Mouse (Mus musculus) hindbrain, embryonic 15.5 days (tissue): ENCODE results near the gene Slx4ip. TPM values are rescaled to one million over a fixed set of nuclear protein-coding genes. Genes with fewer than 3 reads are reported as not detected.

ENCODE experiments used
- ATAC-seq: fragments of 200-750 bp; cut with Nextera tagmentation; 2 replicates; pipeline ENCODE4 v1.8.0; 2017; ENCODE audit warnings: low read depth, moderate number of reproducible peaks, moderate TSS enrichment; ENCODE audit not compliant: low FRiP score
- H3K27ac ChIP-seq: fragments of 300-500 bp; sonication (generic); replicated peaks from 2 replicates; pipeline ENCODE4 v1.5.1; 2015; ENCODE audit warnings: mild to moderate bottlenecking, inconsistent platforms
- H3K27me3 ChIP-seq: fragments of 300-500 bp; sonication (generic); 2 replicates; pipeline ENCODE4 v1.6.1; 2015; ENCODE audit warnings: control low read depth, inconsistent platforms
- H3K36me3 ChIP-seq: fragments of 300-500 bp; sonication (generic); 2 replicates; pipeline ENCODE4 v1.6.1; 2015; ENCODE audit warnings: control low read depth, inconsistent platforms
- H3K4me1 ChIP-seq: fragments of 300-500 bp; sonication (generic); replicated peaks from 2 replicates; pipeline ENCODE4 v1.6.1; 2015; ENCODE audit warnings: control low read depth, inconsistent platforms
- H3K4me2 ChIP-seq: fragments of 300-500 bp; sonication (generic); 2 replicates; pipeline ENCODE4 v1.6.1; 2015; ENCODE audit warnings: moderate library complexity, mild to moderate bottlenecking, inconsistent platforms
- H3K4me3 ChIP-seq: fragments of 300-500 bp; sonication (generic); 2 replicates; pipeline ENCODE4 v1.5.1; 2015; ENCODE audit warnings: mild to moderate bottlenecking, inconsistent platforms
- H3K9ac ChIP-seq: fragments of 300-500 bp; sonication (generic); 2 replicates; pipeline ENCODE4 v1.6.1; 2015; ENCODE audit warnings: inconsistent platforms
- H3K9me3 ChIP-seq: fragments of 300-500 bp; sonication (generic); 2 replicates; pipeline ENCODE4 v1.6.1; 2016; ENCODE audit warnings: control low read depth, inconsistent platforms
- WGBS: fragments of 180-500 bp; shearing (Covaris S2); methylation state at CpG from one replicate; pipeline ENCODE4 v1.1.7; 2015; 5-methylcytosine and 5-hydroxymethylcytosine counted together
- polyA plus RNA-seq: library from polyadenylated mRNA; unstranded; fragments of >200 nt; fragmentation: Nextera tagmentation; extraction: Ambion mirVana; gene quantifications from 2 replicates; pipeline ENCODE4 v1.2.1, GENCODE M21; 2015

The Slx4ip gene
- polyA plus RNA-seq, 1 experiment from 2014 or later: 11.3 TPM

DNA sequence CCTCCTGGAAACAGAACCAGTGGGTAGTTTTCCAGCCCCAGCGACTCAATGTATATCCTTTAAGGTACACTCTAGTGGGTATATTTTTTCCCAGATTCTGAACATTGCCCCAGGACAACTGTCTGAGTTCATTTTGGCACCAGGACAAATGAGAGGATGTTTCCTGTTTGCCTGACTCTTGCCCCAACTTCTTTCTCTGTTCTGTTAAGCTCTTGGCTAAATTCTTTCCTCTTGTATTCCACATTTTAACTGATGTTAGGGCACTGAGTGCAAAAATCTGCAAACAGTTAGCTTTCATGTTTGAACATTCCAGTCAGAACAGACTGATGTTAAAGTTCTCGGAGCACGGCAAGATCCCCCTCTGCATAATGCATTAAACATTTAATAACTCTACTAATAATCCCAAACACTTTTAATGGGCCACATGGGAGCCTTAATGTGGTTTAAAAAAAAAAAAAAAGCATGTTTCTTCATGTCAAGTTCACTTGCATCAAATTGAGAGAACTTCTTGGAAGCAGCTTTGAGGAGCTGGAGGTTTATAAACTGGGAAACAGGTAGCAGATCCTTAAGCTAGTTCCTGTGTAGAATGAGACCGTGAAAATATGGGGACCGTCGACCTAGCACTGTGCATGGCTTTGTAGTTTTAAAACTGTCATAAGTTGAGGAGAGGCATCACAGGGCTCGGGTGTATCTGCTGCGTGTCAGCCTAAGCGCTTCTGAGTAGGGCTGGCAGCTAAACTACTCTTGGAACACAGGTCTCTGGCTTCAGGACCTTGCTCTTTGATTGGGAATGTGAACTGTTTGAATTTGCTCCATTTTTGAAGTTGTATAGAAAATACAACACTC lies 64.9 kb downstream of the Slx4ip start:
- Histone ChIP-seq H3K4me2 (no peak overlapping the region), H3K36me3 (no peaks in the 10 kb centered on the region), H3K4me1 (no peaks in the 10 kb centered on the region), H3K9me3 (no peaks in the 10 kb centered on the region), H3K27ac (no peak overlapping the region), H3K27me3 (no peaks in the 10 kb centered on the region), H3K9ac (no peak overlapping the region), H3K4me3 (no peak overlapping the region)
- no peak for ATAC-seq
- WGBS: 88% methylated on average over 9 of the region's 9 CpGs

DNA sequence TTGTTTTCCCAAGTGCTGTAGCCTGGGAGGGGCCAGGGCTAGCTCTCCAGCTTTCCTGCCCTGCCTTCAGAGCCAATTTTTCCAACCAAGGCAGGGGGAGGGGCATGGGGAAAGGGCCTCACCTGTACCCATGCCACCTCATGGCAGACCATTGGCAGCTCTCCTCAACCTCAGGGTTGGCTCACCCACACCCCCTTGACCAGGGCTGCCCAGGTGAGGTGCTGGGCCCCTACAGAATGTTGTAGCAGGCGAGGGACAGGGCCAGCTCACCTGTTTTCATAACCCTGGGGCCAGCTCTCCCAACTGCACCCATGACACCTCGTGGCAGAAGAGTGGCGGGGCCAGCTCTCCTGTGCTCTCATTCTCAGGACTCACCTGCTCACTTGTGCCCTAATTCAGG lies 67.7 kb downstream of the Slx4ip start:
- Histone ChIP-seq H3K4me1 (no peaks in the 10 kb centered on the region), H3K27me3 (no peaks in the 10 kb centered on the region), H3K9me3 (no peaks in the 10 kb centered on the region), H3K4me2 (no peak overlapping the region), H3K4me3 (no peak overlapping the region), H3K9ac (no peak overlapping the region), H3K36me3 (no peaks in the 10 kb centered on the region), H3K27ac (no peak overlapping the region)
- no peak for ATAC-seq
- 89% methylated on average over 3 of the region's 3 CpGs for WGBS

DNA sequence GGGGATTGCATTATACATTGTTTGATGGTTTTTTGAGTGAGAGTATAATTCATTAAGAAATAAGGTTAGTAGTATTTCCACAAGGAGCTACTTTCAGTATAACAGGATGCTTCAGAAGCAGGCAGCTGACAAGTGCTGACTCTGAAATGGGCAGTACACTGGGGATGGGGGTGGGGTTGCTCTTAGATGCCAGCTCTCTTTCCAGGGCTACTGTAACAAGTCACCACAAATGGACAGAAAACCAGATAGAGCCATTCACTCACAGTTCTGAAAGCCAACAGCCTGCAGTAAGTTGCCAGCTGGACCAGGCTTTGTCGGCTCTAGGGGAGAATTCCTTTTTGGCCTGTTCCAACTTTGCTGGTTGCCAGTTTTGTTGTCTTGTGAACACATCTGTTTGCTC lies 84.8 kb downstream of the Slx4ip start:
- Histone ChIP-seq H3K9me3 (no peaks in the 10 kb centered on the region), H3K4me3 (no peak overlapping the region), H3K9ac (no peak overlapping the region), H3K36me3 (no peaks in the 10 kb centered on the region), H3K27me3 (no peaks in the 10 kb centered on the region), H3K4me1 (no peaks in the 10 kb centered on the region), H3K27ac (no peak overlapping the region), H3K4me2 (no peak overlapping the region)
- WGBS: 81% methylated on average over 1 of the region's 1 CpGs
- ATAC-seq: peak; percentile 42; the same call in 1 of the 2 replicates

DNA sequence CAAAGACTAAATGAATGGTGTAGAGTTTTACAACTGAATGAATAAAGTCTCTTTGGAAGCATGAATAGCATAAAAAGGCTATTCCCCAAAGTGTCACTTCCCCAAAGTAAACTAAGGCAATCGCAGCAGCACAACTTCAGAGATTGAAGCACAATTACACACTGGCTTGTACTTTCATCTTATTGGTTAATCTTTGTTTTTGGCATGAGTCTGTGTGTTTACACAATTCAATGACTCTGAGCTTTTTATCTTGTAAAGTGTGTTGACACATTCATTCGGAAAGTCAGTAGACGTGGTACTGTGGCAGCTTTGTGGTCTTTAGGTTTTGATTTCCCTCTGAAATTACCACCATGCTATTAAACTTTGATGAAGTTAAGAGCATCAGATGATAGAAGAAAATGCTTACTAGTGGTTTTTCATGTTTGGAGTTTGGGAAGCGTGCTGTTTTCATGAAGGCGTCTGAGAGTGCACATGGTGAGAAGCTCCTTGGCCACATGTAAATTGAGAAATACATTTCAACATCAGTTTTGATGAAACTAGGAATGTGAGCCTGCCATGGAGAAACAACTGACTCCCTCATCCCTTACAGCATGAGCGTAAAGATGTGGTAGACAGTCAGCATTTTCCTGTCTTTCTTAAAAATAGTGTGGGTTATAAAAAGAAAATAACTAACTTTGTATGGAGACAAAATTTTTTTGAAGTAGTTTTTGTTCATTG lies 88.2 kb downstream of the Slx4ip start:
- Histone ChIP-seq H3K9ac (no peak overlapping the region), H3K4me2 (no peak overlapping the region), H3K36me3 (no peaks in the 10 kb centered on the region), H3K27ac (no peak overlapping the region), H3K9me3 (no peaks in the 10 kb centered on the region), H3K4me1 (no peaks in the 10 kb centered on the region; the same call in 1 of the 2 replicates), H3K27me3 (no peaks in the 10 kb centered on the region), H3K4me3 (no peak overlapping the region)
- ATAC-seq: no peak
- WGBS: 81% methylated on average over 6 of the region's 6 CpGs

DNA sequence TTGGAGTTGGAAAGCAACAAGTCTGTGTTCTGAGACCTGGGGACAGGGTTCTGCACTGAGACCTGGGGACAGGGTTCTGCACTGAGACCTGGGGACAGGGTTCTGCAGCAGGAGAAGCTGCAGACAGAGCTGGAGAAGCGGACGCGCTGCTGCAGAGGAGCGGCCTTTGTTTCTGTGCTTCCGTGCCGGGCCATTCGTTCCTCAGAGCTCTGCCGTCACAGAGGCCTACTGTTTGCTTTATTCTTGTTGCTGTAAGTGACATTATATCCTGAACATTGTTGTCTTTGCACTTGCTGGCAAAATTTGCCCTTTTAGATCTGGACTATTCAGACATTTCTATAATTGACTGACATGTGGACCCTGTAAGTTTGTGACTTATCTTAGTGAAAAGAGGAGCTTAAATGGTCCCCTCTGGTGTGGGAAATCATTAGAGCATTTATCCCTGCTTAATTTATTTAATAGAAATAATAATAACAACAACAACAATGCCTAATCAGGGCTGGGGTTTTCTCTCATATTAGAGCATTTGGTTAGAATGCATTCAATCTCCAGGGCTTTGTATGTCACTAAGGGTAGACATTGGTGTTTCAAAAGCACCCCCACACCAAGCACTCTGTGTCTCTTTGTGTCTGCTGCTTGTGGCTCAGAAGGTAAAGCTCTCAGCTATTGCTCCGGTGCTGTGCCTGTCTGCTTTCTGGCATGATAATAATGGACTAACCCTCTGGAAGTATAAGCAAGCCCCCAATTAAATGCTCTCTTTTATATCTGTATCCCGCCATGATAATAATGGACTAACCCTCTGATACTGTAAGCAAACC lies 90.3 kb downstream of the Slx4ip start:
- ATAC-seq: peak; percentile 68; the same call in 1 of the 2 replicates
- 25% methylated on average over 10 of the region's 10 CpGs for WGBS
- Histone ChIP-seq H3K4me2 (no peak overlapping the region), H3K4me3 (no peak overlapping the region), H3K27ac (no peak overlapping the region), H3K9me3 (no peaks in the 10 kb centered on the region), H3K27me3 (no peaks in the 10 kb centered on the region), H3K36me3 (no peaks in the 10 kb centered on the region), H3K4me1 (no peaks in the 10 kb centered on the region; the same call in 1 of the 2 replicates), H3K9ac (no peak overlapping the region)

DNA sequence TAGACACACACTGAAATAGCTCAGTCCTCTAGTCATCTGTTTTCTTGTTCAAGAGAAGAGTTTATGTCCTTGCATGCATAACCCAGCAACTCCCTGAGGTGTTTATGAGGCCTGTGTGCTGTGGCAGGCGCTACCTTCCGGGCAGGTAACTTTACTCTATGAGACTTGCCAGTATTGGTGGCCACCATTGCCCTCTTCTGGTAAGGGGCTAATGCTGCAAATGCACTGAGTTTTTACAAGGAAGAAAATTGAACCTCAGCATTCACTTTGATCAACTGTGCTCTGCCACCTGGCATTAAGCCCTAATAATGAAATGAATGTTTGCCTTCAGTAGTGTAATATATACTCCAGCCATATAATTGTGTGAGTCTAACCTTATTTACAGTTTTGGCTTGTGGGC lies 92.9 kb downstream of the Slx4ip start:
- WGBS: 98% methylated on average over 2 of the region's 2 CpGs
- Histone ChIP-seq H3K9me3 (no peaks in the 10 kb centered on the region), H3K27ac (no peak overlapping the region), H3K36me3 (no peaks in the 10 kb centered on the region), H3K4me2 (no peak overlapping the region), H3K27me3 (no peaks in the 10 kb centered on the region), H3K9ac (no peak overlapping the region), H3K4me1 (no peaks in the 10 kb centered on the region; the same call in 1 of the 2 replicates), H3K4me3 (no peak overlapping the region)
- ATAC-seq: no peak

DNA sequence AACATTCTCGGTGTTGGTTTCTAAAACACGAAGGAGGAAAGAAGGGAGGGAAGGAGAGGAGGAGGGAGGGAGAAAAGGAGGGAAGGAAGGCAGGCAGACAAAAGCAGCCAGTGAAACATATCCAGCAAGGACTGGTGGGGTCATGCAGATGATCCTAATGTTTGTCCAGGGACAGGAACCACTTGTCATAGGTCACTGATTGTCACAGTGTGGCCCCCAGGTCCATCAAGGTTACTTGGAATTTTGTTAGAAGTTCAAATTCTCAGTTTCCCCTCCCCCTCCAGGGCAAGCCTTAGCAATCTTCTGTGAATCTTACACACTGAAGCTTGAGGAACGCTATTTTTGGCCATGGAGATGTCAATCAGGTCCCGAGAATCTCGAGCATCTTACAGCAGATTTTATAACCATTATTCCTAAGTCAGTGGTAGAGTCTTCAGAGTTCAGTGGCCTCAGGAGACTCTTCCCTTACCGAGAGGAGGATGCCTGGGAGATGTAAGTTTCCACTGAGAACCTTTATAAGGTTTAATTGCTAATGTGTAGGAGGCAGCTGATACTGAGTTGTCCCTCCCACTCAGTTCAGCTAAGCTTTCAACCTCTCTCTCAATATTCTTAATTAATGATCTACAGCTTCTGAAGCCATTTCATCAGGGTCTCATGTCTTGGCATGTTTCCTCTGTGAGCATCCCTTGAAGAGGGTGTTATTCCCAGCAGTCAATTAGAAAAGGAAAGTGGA lies 95.1 kb downstream of the Slx4ip start:
- Histone ChIP-seq H3K4me2 (no peak overlapping the region), H3K27me3 (no peaks in the 10 kb centered on the region), H3K4me3 (no peak overlapping the region), H3K36me3 (no peaks in the 10 kb centered on the region), H3K9ac (no peak overlapping the region), H3K27ac (no peak overlapping the region), H3K4me1 (no peaks in the 10 kb centered on the region; the same call in 1 of the 2 replicates), H3K9me3 (no peaks in the 10 kb centered on the region)
- WGBS: 79% methylated on average over 6 of the region's 6 CpGs
- no peak for ATAC-seq

DNA sequence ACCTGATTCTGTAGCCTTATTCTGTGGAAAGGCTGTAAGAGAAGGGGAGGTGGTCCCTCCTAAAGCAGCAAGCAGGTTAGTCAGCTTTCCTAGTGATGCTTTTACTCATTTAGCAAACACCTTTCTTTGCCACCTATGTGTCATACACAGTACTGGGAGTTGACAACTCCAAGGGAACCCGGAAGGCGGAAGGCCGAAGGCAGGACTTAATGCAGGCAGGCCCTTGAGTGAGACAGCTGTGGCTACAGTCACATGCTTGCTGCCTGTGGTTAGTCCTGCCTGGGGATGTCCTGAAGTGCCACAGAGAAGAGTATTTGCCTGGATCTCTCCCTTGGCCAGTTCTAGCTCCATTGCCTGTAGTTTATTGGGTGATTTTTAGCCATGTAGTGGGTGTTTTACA lies 102.1 kb downstream of the Slx4ip start:
- H3K9ac ChIP-seq: no peak overlapping the region
- H3K4me1 ChIP-seq: no peaks in the 10 kb centered on the region
- no peak for ATAC-seq
- no peak overlapping the region for H3K4me3 ChIP-seq
- H3K9me3 ChIP-seq: no peaks in the 10 kb centered on the region
- 95% methylated on average over 3 of the region's 3 CpGs for WGBS
- H3K27ac ChIP-seq: no peak overlapping the region
- no peak overlapping the region for H3K4me2 ChIP-seq
- no peaks in the 10 kb centered on the region for H3K27me3 ChIP-seq
- H3K36me3 ChIP-seq: no peaks in the 10 kb centered on the region

DNA sequence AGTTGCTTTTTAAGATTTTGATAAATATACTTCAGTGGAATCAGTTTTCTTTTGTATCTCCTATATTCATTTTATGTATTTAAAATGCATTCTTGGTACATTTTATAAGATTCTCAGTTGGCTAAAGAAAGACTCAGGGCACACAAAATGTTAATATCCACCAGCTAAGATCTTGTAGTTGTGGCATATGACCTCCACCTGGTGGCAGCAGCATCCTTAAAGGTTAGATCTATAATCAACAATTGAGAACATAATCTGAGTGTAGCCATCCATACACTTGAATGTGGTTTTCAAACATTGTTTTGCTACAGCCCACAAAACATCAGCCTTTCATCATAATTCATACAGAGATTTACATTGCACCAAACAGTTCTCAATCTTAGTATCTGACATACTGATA lies 106.1 kb downstream of the Slx4ip start:
- Histone ChIP-seq H3K4me2 (no peak overlapping the region), H3K4me3 (no peak overlapping the region)
- no peak for ATAC-seq

DNA sequence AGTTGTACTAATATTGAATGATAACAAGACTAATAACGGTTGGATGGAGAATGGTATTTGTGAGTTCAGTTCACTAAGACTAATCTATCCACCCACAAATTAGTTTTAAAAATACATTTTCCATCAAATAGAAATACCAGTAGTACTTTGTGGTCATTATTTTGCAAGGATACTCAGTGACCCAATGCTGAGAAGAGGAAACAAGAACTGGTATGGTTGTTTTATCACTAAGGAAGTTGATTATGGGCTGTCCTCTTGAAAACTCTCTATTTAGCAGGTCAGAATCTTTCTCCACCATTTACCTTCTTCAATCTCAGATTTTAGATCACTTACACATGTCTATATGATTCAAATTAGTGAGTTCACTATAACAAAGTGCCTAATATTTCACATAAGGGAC lies 111.0 kb downstream of the Slx4ip start:
- H3K4me2 ChIP-seq: no peak overlapping the region
- no peak overlapping the region for H3K4me3 ChIP-seq
- no peak overlapping the region for H3K27ac ChIP-seq
- WGBS: 98% methylated on average over 1 of the region's 1 CpGs
- no peaks in the 10 kb centered on the region for H3K27me3 ChIP-seq
- no peak for ATAC-seq
- H3K4me1 ChIP-seq: no peaks in the 10 kb centered on the region
- no peak overlapping the region for H3K9ac ChIP-seq
- H3K9me3 ChIP-seq: no peaks in the 10 kb centered on the region
- H3K36me3 ChIP-seq: no peaks in the 10 kb centered on the region

More for the DNA sequence above, 106.1 kb downstream of the Slx4ip start:
- H3K9me3 ChIP-seq: no peaks in the 10 kb centered on the region
- H3K36me3 ChIP-seq: no peaks in the 10 kb centered on the region
- H3K27ac ChIP-seq: no peak overlapping the region
- no peak overlapping the region for H3K9ac ChIP-seq
- no peaks in the 10 kb centered on the region for H3K4me1 ChIP-seq
- H3K27me3 ChIP-seq: no peaks in the 10 kb centered on the region

DNA sequence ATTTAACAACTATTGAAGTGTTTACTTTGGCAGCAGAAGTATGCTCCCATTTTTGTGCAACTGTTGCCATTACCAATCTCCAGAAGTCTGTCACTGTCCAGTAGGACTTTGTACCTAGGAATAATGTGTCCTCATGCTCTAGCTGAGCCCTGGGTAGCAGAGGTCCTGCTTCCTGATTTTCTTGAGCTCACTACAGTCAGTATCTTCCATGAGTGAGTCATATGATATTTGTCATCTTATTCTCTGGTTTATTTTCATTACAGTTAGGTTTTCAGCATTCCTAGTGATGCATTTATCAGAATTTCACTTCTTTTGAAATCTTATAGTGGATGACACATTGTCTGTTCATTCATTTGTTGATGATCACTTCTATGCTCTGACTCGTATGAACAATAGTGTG lies 115.6 kb downstream of the Slx4ip start:
- ATAC-seq: no peak
- 75% methylated on average over 1 of the region's 1 CpGs for WGBS
- H3K4me2 ChIP-seq: no peak overlapping the region
- H3K4me3 ChIP-seq: no peak overlapping the region
- no peak overlapping the region for H3K27ac ChIP-seq
- no peaks in the 10 kb centered on the region for H3K27me3 ChIP-seq
- H3K9me3 ChIP-seq: no peaks in the 10 kb centered on the region
- H3K9ac ChIP-seq: no peak overlapping the region
- H3K4me1 ChIP-seq: no peaks in the 10 kb centered on the region
- H3K36me3 ChIP-seq: no peaks in the 10 kb centered on the region
